Mouse (Mus musculus) heart, adult 8-10 months (tissue): Measurements from ENCODE around the gene Tsks. TPM values are rescaled to one million over a fixed set of nuclear protein-coding genes. Genes with fewer than 3 reads are reported as not detected.

Experiments
- DNase-seq: peaks from one replicate; pipeline ENCODE4 v3.0.0; 2022; ENCODE audit warnings: low spot score
- total RNA-seq, 4 experiments: library from RNA; stranded (reverse); gene quantifications; 2 replicates each; pipeline ENCODE4 v1.2.4; 2022

Tsks gene
- total RNA-seq: not detected

- DNase-seq: no peak
Observed at GRCm38 (mm10) chr7:44942904-44943303, at the start of gene Tsks. Tsks (plus strand) TSS chr7:44943204.

DNA sequence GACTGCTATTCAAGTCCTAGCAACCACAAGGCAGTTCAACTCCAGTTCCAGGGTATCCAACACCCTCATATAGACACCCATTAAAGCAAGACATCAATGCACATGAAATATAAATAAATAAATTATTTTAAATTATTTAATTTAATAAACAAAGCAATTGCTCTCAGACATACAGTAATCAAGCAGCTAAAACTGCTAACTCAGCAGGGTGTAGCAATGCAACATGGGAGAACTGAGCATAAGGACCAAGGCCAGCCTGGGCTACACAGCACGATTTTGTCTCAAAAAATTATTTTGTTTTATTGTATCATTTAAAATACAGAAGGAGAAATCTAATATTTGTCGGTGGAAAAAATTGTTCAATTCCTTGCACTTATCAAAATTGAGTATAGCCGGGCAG lies 48.8 kb upstream of the Tsks start:
- DNase-seq: no peak

DNA sequence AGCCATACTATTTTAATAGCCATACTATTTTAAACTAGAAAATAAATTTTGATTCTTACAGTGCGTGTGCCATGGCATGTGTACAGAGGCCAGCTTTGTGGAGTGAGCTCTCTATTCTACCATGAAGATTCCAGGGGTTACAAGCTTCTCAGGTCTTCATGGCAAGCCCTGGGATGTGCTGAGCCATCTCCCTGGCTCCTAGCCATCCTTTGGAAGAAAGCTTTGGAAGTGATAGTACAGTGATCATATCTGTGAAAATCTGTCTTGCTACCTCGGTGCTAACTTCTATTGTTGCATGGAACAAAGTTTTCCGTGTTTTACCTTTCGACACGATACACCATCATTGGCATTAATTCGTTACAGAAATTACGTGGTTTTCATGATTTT lies 47.8 kb upstream of the Tsks start:
- DNase-seq: no peak

DNA sequence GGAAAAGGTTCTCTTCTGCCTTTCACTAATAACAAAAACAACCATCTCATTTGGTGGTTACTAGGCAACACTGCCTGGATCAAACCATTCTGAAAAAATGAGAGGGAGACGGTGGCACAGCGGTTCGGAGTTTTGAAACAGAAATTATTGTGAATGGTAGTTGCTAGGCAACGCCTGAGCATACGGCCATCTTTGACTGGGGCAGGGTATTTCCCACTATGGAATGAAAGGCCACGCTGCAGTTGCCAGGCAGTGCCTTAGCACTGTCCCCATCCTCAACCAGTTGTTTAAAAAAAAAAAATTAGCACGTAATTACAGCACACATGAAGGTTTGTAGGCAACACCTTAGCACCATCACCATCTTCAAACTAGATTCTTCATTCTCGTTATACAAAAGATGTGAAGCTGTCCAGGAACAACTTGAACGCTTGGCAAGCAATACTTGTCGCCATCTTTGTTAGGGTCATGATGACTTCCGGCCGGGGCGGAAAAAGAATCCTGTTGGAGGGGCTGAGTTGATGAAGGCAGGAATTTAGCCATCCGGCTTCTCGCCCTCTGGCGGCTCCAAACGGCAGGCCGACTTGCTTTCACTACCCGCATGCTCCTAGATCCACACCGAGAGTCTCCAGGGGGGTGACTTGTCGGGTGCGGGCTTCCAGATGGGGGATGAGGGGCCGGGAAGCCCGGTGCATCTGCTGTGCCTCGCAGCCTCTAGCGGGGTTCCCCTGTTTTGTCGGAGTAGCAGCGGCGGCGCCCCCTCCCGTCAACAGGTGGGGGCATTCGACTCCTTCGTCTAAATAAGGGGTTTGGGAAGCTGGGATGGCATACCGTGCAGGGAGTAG lies 47.2 kb upstream of the Tsks start, which contains the start of gene Fuz:
Gene Fuz (plus strand): TSS at position 487 of the 842 bp plus-strand sequence.
- DNase-seq: peak; percentile 96

- no peak for DNase-seq
Observed at GRCm38 (mm10) chr7:44896499-44896898, 46.5 kb upstream of the Tsks start.

GRCm38 (mm10) chr7:44898607-44899006 lies 44.4 kb upstream of the Tsks start:
- no peak for DNase-seq

- no peak for DNase-seq
Observed at GRCm38 (mm10) chr7:44900632-44901031, 42.4 kb upstream of the Tsks start.

DNA sequence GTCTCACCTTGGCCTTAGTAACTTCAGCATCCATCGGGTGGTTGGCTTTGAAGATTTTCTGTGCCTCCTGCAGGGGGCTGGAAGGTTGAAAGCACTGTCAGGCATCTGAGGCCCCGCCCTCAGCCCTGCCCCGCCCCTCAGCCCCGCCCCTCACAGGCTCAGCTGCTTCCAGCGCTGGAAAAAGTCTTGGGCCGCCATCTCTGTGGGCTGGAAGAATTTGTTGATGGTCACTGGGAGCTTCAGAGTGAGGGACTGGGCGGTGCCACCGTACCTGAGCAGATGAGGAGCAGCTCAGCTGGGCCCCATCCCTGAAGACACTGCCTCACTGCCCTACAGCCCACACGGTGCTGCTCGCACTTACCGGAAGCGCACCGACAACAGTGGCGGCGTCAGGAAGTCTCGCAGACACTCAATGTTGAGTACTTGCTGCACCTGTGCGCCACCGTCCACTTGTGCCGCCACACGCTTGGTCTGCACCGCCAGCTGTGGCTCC lies 41.7 kb upstream of the Tsks start:
- DNase-seq: no peak

DNA sequence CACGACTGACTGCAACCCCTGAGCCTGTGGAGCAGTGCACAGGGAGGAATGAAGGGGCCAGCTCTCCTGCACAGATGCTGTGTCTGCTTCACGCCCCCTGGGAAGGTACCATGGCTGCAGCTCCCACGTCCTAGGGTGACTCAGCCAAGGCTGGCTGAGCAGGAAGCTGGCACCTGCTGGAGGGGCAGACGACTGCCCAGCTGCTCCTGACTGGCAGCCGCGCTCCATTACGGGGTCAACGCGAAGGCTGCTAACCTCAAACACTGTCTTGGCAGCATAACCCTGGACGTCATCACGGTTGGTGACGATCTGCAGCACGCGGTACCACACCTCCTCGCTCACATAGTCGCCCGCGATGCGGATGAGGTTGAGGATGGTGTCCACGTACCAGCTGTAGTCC lies 37.6 kb upstream of the Tsks start:
- DNase-seq: no peak

DNA sequence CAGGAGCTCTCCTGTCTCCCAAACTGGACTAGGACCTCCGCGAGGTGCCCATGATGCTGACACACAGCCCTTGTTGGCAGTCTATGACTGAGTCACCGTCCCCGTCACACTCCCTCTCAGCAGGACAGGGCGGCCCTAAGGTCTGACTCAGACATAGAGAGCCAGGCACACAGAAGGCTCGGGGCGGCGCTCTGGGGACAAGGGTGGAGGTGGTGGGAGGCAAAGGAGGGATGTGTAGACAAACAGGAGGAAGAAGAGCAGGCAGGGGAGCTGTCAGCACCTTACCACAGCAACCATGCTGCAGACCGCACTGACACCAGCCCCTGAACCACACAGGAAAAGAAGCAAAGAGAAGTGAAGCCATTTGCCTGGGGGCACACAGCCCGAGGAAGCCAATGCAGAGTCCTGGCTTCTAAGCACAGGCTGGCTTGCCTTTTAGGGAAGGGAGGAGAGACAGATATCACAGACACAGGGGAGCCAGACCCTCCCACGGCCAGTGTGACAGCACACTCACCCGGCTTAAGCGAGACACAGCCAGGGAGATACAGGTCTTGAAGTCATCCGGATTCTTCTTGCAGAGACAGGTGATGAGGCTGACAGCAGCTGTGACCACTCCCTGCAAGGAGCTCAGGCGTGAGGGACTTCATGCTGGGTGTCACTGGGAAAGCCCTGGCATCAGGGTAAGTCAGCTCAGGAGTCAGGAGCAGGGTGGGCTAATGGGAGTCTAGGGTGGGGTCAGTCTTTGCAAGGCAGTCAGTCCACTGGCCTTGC lies 34.1 kb upstream of the Tsks start:
- DNase-seq: no peak

DNA sequence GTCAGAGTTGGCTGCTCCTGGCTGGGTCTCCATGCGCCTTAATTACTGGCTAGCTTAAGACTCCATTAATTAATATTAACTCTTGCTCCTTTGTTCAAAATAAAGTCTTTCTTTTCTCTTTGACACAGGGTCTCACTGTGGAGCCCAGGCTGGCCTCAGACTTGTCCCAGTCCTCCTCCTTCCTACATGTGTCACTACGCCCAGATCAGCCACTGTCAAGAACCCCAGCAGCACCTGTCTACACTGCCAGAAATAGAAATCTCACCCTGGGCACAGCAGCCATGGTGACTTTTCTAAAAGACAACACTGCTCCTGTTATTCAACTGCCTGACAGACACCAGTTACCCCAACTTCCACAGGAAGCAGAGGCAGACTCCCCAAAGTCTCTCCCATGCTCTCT lies 28.6 kb upstream of the Tsks start:
- no peak for DNase-seq

- no peak for DNase-seq
Observed at GRCm38 (mm10) chr7:44915314-44915713, 27.7 kb upstream of the Tsks start.

- DNase-seq: no peak
Observed at GRCm38 (mm10) chr7:44916191-44916590, 26.8 kb upstream of the Tsks start.

DNA sequence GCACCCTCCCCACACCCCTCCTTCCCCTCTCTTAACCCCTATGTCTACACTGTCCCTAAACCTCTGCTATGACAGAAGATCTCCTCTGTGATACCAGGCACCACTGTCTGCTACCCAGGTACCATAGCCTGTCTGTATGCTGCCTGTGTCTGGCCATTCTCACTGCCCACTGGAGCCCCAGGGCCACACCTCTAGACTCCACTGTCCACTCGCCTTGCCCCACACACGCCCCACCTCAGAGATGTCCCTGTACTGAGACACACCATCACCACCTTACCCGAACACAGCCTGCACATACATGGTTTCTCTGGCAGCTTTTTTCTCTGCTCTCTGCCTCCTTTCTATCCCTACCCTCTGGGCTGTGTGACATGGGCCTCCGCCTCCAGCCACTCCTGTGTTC lies 26.1 kb upstream of the Tsks start:
- DNase-seq: no peak

DNA sequence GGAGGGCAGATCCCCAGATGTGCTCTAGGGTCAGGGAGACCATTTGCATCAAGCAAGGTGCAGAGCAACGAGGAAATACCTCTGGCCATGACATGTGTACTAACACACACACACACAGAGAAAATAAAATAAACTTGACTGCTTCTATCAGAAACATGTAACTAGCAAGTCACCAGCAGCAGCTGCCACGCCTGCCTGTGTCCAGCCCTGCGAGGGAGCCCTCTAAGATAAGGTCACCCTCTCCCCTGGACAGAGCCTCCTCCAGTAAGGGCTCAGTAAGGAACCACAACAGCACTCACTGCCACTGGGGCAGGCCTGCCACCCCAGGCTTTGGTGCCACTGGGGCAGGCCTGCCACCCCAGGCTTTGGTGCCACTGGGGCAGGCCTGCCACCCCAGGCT lies 24.8 kb upstream of the Tsks start:
- DNase-seq: no peak

DNA sequence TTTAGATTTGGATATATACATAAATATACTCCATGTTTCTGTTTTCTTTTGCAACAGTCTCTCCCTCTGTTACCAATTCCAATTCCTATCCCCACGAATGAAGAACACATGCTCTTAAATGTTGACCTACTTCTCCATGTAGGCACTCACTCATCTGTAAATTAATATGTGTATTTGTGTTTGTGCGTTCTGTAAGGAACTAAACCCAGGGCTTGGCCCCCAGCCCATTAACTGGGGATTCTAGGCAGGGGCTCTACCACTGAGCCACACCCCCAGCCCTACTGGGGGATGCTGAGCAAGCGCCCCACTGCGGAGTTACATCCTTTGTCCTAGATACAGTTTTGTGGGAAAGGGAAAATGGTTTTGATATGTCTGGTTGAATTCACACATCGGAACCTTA lies 23.9 kb upstream of the Tsks start:
- DNase-seq: no peak

DNA sequence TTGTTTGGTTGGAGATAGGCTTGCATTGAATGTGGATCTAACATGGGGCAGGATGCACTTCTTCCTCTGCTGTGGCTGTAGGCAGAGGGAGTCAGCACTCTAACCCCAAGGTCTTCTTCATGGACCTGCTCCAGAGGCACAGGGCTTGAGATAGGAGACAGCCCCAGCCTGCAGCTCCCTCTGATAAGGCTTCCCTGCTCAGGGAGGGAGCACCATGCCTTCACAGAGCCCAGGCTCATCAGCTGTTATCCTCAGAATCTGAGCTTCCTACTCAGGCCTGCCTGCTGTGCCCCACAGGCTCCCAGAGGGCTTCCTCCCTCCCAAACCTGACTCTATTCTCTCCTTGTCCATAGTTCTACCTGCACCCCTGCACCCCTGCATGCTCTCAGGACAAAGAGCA lies 20.5 kb upstream of the Tsks start:
- DNase-seq: no peak

DNA sequence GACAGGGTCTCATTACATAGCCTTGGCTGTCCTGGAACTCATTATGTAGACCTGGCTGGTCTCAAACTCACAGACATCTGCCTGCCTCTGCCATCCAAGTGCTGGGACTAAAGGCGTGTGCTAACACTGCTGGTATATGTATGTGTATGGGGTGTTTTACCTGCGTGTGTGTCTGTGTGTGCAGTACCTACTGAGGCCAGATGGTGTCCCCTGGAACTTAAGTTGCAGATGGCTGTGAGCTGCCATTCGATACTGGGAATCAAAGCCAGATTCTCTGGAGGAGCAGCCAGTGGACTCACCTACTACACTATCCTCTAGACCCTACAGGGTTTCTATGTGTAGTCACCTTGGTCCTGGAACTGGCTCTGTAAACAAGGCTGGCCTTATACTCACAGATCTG lies 17.5 kb upstream of the Tsks start:
- DNase-seq: no peak

DNA sequence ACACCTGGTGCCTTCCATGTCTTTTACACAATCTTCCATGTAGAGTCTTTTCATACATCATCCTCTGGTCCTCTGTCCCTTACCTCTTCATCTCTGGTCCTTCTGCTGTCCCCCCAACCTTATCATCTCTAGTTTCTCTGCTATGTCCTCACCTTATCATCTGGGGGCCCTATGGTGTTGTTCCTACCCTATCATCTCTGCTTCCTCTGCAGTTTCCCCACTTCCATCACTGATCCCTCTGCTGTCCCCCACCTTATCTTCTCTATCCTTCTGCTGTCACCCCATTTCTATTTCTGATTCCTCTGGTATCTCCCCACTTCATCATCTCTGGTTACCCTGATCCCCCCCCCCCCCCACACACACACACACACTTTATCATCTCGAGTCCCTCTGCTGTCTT lies 14.4 kb upstream of the Tsks start:
- no peak for DNase-seq

- DNase-seq: peak; percentile 100
Observed at GRCm38 (mm10) chr7:44929204-44930151, 13.5 kb upstream of the Tsks start, which contains the start of gene Ap2a1. Ap2a1 (minus strand) TSS chr7:44929496.

- DNase-seq: no peak
Observed at GRCm38 (mm10) chr7:44938680-44939079, 4.3 kb upstream of the Tsks start.

DNA sequence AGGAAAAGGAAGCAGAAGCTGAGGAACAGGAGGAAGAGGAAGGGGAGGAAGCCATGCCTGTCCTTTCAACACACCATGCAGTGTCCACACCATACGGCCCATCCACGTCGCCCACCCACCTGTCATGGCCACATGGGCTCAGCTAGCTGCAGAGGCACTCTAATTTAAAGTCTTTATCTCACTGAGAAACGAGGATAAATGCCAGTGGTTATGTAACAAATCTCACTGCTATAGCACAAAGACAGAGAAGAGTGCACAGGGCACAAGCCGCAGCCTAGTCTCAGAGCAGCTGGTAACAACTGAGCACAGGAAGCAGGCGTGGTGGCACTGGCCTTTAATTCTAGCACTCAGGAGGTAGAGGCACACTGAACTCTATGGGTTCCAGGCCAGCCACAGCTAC lies 6.9 kb downstream of the Tsks start:
- no peak for DNase-seq
